In the genomic region with DNA sequence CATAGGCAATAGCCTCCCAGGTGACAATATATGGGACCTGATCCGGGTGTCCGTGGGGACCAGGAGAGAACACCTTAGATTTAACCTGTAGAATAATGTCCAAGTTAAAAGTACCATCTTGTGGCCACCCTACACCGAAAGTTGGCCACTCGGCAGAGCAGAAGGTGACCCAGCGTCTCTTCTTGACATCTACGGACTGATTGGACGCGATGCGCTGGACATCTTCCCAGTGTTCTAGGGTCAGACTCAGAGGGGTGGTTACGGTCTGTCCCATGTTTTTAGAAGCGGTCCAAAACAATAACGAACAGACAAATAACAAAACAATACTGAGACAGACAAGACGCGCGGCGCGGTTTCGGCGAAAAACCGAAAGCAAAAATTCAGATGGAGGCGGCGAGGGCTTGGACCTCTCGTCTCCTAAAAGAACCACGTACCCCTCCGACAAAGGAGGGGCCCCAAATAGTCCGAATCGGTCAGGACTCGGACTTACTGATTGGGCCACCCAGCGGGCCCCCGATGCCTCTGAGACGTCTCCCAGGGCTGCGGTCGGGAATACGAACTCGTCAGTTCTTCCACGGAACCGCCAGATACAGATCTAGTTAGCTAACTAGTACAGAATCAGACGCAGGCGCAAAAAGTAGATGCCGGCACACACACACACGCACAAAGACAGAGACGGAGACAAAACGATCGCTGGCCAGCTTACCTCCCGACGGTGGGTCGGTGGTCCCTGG, we compare ENCODE assay signal across 7 mouse cellular contexts. TPM values are rescaled to one million over a fixed set of nuclear protein-coding genes. Genes with fewer than 3 reads are reported as not detected.
"Had no signal": no experiment of that assay in that cellular context is flagged by ENCODE, and none has a peak within 500 bp of the region (broad histone marks: within the 10 kb centered on the region; RNA-seq: fewer than 3 reads in every experiment).

No protein-coding gene starts in this region.

RNA-seq across cellular contexts. Expression of a gene that starts 22.2 kb away (rescaled TPM):
- total RNA-seq: neutrophil, adult 5-6 weeks had no signal

RNA-seq across cellular contexts. Expression of a gene that starts 26.5 kb away (rescaled TPM):
- total RNA-seq: neutrophil, adult 5-6 weeks had no signal
- polyA plus RNA-seq: small intestine, adult 2 months; spleen, adult 2 months; stomach, embryonic 15.5 days; stomach, embryonic 16.5 days; stomach, postnatal 0 days; urinary bladder, adult 2 months had no signal
